Mouse (Mus musculus): ENCODE data around the gene Lactbl1. TPM values are rescaled to one million over a fixed set of nuclear protein-coding genes. Genes with fewer than 3 reads are reported as not detected.

The Lactbl1 gene
- total and polyA plus RNA-seq, 3 experiments, result not detected

DNA sequence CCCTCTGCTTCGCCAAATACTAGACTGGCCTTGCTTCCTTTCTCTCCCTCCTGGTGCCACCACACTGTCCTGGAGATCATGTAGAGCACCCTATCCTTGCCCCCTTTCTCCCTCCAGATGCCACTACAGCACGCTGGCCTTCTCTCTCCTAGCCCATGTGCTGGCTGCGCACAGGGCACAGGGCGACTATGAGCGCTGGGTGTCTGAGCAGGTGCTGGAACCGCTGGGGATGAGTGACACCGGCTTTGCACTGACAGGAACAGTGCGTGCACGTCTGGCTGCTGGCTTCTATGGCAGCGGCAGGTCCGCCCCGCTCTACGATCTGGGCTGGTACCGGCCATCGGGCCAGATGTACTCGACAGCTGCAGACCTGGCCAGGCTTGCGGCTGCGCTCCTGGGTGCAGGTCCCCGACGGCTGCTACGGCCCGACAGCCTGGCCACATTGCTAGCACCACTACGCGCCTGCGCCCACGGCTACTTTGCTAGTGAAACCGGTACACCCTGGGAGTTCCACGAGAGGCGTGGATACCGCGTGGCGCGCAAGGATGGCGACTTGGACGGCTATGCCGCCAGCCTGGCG lies 14.7 kb downstream of the Lactbl1 start:
- no peak for DNase-seq

DNA sequence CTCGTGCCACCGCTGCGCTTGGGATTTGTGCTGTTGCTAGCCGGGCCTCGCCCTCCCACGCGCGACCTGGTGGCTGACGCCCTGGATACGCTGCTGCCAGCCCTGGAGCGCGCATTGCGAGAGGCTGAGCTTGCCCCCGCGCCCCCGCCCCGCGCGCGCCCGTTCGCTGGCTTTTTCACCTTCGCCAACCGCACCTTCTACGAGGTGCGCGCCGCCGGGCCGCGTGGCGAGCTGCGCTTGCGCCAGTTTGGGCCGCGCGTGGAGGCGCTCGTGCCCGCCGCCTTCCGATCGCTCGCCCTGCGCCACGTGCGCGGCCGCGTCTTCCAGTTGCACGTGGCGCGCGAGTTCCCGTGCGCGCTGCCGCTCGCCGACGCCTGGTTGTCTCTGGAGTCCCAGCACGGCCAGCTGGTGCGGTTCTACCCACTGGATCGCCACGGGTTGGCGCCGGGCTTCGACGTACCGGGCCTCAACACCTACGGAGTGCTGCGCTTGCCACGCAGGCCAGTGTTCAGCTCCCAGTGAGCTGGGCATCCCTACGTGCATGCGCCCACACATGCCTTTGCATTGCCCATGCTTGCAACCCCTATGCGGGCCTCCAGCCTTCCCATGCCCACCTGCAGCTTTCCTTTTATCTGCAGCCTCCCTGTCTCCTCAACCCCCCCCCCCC lies 15.3 kb downstream of the Lactbl1 start:
- peak; percentile 13 for DNase-seq

DNA sequence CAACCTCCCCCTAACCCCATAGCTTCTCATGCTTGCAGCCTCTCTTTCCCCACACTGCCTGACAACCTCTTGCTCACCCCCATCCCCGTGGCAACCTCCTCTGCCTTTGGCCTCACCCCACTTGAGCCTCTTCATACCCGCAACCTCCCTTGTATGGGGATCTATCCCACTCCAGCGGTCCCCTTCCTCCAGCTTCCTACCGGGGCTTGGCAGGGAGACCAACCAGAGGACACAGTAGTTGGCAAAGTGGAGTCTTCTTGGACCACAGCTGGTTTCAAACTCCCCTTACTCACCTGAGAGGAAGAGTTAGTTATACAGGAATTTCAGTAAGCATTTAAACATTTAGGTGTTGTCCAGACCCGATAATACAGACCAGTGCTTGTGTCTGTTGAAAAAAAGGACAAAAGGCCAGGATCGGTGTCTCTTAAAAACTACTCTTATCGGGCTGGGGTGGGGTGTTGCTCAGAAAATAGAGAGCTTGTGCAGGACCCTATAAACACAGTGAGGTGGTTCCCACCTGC lies 15.9 kb downstream of the Lactbl1 start:
- DNase-seq, result no peak

DNA sequence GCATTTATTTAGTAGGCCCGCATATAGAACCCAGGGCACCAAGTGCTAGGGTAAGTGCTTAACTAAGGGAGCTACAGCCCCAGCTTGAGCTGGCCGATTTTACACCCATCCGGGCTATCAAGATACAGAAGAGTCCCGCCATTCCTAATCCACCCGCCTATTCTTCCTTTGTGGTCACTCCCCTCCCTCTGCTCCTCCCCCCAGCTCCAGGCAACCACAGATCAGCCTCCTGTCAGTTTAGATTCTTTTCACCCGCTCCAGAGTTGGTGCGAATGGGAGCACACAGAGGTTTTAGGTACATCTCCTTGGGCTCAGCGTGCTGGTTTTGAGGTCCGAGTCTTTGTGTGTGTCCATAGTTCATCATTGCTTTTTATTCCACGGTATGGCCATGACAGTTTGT lies 16.5 kb downstream of the Lactbl1 start:
- DNase-seq, result no peak

DNA sequence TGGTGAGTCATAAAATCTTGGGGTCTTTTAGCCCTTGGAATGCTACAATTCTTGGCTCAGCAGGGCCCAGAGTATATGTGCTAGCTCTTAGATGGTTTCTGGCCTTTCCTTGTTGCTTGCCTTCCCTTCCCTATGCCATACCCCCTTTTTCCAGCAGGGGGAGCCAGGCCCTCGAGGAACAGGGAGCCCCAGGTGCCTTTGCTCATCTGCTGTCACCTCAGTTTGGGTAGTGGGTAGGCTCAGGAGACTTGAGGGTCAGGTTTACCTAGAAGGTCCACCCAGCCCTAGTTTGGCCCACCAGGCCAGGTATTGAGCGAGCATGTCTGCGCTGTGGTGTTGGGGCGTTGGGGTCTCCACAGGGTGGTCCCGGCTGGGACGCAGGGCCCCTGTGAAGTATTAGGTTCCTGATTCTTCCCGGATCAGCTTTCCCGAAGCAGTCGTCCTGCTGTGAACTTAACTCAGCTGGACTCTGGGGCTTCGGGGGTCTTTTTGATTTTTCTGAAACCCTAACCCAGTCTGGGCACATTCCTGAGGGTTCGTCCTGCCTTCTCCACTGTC lies 26.6 kb downstream of the Lactbl1 start:
- peak; percentile 82 for DNase-seq

DNA sequence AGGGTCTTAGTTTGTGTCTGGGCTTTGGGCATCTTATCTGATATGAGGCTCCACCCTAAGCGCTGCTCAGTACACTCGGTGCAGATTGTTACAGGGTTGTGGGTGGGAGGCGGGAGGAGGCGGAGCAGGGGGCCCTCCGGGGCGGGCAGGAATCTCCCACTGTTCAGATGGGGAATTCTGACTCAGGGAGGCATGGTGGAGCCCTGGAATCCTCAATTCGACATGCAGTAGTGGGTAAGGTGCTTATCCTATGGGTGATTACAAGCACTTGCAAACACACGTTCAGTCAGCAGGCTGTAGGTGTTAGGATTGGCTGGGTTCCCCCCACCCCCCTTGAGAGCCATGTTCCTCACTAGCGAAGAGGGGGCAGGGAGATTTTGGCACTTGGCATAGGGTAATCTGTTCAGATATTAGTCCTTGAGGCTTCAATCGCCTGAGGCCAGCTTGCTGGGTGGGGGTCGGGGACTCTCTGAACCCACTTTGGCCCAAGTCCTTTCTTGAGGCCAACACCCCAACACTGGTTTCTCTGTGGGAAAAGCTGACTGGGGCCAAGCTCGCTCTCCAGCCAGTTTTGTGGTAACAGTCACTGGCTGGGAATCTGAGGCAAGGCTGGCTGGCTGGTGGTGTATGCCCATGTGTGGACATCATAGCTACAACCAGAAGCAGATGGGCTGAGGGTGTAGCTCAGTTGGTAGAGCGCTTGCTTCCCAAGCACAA lies 27.2 kb downstream of the Lactbl1 start:
- DNase-seq, result no peak

DNA sequence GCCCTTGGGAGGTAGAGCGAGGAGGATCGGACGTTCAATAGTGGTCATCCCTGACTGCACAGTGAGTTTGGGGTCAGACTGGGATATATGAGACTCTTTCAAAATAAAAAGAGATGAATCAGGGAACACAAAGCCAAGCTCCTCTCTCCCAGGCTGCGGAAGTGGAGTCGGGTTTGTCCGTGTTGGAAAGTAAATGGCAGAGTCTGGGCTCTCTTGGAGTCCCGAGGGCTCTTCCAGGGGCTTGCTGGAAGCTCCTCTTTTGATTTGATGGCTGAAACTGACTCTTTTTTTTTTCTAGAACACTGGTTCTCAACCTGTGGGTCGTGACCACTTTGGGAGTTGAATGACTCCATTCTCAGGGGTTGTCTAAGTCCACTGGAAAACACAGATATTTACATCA lies 27.8 kb downstream of the Lactbl1 start:
- no peak for DNase-seq

DNA sequence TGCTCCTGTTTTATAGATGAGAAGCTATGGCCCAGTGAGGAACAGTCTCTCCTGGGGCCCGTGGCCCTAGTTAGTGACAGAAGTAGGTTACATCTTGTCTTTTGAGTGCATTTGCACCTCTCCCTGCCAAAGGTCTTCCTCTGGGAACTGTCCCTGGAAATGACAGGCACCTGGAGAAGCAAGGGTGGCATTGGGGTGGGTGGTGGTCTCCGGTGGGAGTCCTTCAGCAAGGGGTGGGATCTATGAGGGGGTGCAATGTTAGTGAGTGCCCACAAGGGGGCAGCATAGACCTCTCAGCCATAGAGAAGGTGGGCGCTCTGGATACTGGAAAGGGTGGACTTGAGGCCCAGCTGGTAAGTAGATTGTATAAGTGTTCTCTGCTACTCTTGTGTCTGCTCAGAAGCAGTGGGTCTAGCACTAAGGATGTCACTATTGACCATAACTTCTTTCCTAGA lies 29.0 kb downstream of the Lactbl1 start:
- DNase-seq, result no peak

DNA sequence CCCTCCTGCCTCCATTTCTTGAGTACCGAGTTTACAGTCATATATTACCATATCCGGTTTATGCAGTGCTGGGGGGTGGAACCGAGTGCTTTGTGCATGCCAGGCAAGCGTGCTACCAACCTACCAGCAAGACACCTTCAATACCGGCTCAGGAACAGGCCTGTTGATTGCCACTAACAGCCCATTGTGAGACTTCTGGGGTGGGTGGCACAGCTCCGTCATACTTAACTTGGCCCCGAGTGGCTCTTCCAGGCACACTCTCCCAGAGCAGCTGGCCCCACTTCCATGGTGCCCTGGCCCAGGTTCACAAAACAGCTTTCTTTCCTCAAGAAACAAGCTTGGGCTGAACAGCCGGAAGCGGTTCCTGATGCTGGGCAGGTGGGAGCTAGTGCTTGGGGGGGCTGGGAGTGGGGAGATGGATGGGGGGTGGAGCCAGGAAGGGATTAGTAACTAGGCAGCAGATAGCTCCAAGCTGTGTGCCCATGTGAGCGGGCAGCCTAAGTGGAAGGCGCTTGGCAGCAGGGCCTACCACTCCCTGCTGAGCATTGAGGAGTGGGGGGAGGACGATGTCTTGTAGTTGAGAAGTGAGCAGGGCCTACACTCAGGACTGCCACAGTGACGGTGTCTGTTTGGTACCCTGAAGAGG lies 29.6 kb downstream of the Lactbl1 start:
- no peak for DNase-seq

DNA sequence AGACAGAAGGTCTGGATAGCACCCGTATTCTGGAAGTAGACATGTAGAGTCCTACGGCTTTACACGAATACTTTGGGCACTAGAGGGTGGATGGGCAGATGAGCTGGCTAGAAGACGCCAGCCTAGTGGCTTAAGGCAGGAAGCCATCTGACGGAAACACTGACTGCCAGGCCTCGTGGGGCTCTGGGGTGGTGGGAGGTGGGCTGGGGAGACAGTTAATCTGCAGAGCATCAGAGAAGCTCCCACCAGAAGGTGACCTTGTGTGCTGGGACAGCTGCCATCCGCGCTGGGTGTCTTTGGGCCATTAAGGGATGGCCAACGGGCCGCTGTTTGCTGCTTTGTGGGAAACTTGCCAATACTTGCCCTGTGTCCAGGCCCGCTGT lies 30.1 kb downstream of the Lactbl1 start:
- no peak for DNase-seq

DNA sequence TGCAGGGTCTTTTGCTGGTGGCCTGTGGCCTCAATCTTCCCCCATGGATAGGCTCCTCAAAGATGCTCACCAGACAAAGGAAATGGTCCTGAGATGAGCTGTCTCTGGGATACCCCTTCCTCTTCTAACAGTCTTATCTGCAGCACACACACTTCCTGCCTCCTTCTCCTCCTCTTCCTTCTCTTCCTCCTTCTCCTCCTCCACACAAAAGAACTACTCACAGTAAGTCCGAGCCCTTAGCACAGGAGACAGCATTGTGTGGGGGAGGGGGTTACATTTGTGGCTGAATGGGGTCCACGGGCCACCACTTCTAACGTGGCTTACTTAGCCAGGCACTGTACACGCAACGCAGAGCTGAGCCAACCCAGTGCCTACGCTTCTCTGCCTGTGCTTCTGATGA lies 30.6 kb downstream of the Lactbl1 start:
- no peak for DNase-seq

DNA sequence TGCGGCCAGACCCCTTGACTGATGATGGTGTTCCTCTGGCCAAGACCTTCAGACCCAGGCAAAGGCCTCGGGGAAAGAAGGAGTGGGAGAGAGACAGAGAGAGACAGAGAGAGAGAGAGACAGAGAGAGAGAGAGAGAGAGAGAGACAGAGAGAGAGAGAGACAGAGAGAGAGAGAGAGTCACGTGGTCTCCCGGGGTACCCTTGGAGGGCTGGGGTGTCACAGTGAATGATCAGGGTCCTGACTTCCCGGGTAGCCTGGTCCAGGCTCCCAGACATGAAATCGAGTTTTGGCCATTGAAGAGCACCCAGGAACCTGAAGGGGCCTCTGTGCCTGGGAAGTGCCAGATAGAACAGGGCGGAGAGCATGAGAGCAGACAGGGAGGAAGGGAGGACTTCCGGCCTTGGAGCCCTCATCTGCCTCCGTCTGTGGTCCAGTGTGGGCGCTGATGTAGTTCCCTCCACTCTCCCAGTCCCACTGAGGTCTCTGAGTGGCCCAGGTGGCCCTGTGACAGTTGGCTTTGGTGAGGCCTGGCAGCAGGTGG lies 31.3 kb downstream of the Lactbl1 start:
- DNase-seq, result no peak

DNA sequence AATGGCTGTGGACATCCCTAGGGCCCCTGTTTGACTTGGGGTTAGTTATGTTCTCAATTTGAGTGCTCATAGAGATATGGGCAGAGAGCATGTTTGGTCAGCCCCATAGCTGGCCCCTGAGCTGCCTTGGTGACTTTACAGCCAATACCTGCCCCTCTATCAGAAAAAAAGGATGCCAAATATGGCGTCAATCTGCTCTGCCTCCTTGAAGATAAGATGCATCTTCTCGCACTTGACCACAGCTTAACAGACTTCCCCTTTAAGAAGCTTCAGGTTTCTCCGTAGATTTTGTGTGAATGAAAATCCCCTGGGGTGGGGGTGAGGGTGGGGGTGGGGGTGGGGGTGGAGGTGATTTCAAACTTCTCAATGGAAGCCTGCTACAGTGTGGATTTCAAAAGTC lies 35.5 kb downstream of the Lactbl1 start:
- no peak for DNase-seq

DNA sequence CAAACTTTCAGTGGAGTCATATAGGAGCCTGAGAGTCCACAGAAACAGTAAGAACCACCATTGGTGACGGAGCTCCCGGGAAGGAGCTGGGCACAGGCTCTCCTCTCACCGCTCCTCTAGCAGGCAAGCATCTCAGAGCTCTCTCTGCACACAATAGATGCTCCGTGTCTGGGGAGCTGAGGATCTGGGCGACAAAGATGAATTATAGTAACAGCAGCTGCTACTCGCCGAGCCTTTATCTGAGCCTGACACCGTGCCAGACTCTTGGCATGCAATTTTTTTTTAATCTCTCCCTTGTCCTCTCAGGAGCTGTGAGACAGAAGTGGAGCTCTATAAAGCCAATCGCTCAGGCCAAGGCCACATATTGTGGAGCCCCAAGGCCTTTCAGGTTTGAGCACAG lies 42.6 kb downstream of the Lactbl1 start:
- no peak for DNase-seq

DNA sequence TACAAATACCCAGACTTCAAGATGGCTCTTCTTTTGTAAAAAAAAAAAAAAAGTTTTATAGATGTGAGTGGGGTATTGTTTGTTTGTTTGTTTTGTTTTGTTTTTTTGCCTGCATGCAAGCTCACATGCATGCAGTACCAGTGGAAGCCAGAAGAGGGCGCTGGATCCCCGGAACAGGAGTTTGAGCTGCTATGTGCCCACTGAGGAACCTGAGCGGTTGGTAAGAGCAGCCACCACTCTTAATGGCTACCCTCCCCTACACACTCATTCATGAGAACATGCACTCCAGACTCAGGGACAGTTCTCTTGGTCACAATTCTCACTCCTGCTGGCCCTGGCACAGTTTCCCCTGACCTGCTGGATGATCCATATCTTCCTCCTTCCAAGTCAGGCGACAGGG lies 43.6 kb downstream of the Lactbl1 start:
- no peak for DNase-seq

DNA sequence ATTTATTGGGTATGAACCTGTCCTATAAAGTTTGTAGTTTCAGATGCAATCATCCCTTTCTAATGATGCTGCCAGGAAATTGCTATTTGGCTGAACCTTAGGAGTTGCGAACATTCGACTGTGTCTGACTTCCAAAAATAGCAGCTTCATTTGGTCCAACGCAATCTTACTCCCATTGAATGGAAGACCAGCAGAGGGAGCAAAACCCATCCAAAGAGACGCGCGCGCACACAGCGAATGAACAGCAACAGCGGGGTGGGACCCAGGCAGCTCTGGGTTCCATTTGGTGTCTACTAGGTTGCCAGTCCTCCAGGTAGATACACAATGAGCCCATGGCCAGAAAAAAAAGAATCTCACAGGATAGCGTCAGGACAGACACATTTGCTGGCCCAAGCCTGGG lies 45.3 kb downstream of the Lactbl1 start:
- no peak for DNase-seq

DNA sequence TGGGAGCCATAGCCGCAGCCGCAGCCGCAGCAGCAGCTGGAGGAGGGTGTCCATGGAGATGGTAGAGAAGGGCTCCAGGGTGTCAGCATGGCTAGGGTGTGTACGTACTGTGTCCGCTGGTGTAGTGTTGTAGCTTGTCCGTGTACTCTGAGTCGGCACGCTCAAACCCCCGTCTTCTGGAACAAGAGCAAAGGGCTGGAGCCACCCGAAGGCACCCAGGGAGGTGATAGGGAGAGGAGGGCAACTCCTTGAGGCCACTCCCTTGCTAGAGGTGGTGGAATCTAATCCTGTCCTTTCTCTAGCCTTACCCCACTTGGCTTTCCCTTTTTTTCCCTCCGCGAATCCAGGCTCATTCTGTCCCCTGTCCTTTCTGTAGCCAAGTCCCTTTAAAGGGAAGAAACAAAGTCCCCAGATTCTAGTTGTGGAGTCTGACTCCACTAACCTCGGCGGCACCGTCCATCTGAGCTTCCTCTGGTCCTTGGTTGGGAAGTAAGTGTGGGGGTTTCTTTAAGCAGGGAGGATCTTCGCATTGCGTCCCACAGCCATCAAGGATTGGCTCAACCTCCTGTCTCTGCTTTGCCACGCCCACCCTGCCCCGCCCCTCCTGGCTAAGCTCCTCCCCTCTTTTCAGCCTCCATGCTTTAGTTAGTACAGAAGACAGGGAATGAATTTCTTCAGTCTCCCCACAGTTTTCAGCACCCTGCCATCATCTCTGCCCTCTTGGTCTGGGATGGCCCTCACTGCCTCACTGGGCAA lies 50.1 kb downstream of the Lactbl1 start:
- DNase-seq, result no peak

DNA sequence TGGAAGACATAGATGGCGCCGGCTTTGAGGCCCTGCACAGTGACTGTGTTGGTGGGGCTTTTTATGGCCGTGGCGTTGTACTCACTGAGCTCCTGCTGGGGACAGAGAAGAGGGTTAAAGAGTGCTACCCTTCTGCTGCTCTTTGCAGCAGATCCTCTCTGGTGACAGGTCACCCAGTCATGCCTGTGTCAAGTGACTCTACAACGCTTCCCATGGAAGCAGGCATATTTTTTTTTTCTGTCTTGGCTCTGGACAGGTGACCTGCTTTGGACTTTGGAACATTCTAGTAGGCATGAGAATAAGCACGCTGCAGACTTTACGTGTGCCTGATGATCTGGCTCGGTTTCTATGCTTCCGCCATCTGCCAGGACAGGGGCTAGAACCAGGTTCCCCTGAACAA lies 53.0 kb downstream of the Lactbl1 start:
- no peak for DNase-seq

DNA sequence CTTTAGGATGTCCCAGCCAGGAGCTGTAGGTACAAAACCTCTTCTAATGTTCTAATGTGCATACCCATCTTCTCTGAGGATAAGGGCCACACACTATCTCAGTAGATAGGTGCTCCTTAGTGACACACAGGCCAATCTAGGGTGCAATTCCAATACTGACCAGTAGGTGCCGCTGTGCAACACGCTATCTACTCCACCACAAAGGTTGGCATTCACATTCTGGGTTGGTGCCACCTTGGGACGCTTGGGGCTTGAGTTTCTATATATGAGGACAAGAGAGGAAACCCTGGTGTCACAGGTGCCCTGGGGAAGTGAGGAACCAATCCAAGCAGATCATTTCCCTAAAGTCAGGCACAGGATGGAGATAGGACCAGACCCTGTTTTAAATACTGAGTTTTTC lies 56.1 kb downstream of the Lactbl1 start:
- DNase-seq, result peak; percentile 87

DNA sequence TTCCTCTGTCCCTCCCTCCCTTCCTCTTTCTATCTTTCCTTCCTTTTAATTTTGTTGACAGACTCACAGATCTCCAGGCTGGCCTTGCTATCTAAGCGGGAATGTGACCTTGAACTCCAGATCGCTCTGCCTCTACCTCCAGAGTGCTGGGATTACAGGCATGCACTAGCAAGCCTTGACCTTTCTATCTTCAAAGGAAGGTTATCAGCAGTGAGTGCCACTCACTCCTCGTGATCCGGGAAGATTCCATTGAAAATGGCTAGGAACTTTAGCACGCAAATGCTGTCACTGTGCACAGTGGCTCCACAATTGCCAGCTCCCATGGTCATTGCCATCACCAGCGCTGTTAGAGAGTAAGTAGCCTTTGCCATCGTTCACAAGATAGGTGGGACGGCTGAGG lies 56.8 kb downstream of the Lactbl1 start:
- peak; percentile 66 for DNase-seq

DNA sequence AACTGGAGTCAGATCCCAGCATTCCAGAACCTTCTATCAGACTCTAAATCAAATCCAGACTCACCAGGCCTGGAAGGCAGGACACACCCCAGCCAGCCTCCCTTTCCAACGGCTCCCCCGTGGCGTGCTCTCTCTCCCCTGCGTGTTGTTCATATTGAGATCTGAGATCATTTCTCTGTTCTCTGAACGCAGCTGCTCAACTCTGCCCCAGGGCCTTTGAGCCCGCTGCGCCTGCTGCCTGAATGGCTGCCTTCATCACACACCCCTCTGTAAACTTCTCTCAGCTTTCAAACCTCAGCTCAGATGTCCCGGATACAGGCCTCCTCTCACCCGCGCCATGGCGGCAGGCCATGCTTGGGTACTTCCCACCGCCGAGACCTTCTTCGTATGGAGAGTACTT lies 58.2 kb downstream of the Lactbl1 start:
- DNase-seq, result no peak

DNA sequence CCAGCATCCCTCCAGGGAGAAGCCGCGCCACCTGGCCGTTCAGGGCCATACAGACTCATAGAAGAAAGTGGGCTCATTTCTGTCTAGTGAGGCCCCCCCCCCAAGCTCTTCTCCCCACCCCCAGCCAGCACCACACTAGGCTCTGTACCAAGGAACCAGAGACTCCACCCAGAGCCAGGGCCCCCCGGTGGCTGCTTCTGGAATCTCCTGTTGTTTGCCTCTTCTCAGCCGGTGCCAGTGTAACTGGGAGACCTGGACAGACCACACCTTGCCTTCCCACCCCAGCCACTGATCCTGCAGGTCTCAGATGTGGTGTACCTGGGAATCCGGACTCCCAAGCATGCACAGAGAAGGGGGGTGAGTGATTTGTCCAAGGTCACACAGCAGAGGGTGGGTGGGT lies 62.1 kb downstream of the Lactbl1 start:
- no peak for DNase-seq

Data from adrenal gland, adult 2 months (tissue).